Mouse (Mus musculus): ENCODE measurements at regions not wholly inside any gene's neighbourhood (a gene's known extent, or its start where the extent isn't known, plus 50 kb on each side); places are given as distances from the start of the nearest gene placed in this dataset.

- Histone ChIP-seq H3K9me3 (peaks cover 28% of the 10 kb centered on the region), H3K4me3 (replicated peaks) (no peak overlapping the region)
- TF ChIP-seq GATA1 (IDR thresholded peaks at IDR 0.05; ENCODE audit: borderline replicate concordance, low read length) (no peak), FLI1 (IDR thresholded peaks at IDR 0.05; ENCODE audit: low read length) (no peak)
These were observed 57.0 kb downstream of the Nxnl2 start for GRCm38 (mm10) chr13:51227836-51228235.

DNA sequence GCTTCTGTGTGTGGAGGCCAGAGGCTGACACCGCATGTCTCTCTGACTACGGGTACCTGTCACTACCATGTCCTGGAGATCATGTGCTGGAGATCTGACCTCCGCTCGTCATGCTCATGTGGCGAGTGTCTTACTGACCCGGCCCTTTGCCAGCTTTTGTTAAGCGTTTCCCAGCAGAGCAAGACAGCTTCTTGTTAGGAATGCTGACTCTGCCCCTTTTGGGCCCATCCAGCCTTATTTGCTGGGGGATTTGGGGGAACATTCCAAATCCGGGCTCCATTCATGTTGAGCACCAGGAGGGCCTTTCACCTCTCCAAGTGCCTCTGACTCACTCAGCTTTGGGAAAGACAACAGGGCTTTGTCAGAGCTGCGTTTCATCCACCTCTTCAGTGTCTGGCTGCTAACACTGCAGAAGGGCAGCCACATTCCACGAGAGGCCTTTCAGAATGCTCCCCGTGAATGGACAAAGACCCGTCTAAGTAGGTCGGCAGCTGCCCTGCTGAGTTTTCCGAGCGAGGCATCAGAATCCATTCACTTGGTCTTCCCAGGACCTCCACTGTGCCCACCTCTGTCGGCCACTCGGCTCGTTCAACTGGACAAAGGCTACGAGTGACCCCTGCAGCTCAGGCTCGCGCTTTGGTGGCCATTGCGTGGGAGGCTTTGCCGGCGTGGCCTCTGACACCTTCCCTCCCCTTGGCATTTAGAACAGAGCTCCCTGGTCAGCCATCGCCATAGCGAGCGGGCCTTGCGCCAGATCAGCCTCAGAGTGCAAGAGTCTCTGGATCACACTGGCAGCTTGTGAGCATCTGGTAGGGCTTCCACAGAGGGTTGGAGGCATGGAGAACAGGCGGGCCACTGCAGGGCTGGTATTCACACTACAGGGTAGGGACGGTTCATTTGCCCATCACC lies 58.3 kb downstream of the Nxnl2 start:
- Histone ChIP-seq H3K36me3 (replicated peaks; ENCODE audit: low read length) (no peaks in the 10 kb centered on the region), H3K4me1 (no peaks in the 10 kb centered on the region), H3K9me3 (peaks cover 21% of the 10 kb centered on the region), H3K27me3 (replicated peaks) (no peaks in the 10 kb centered on the region), H3K4me3 (replicated peaks) (no peak overlapping the region)
- TF ChIP-seq FLI1 (IDR thresholded peaks at IDR 0.05; ENCODE audit: low read length) = no peak
- no peak for TF ChIP-seq GATA1 (IDR thresholded peaks at IDR 0.05; ENCODE audit: borderline replicate concordance, low read length)

More at GRCm38 (mm10) chr13:51227836-51228235, 57.0 kb downstream of the Nxnl2 start:
- Histone ChIP-seq H3K4me1 (no peaks in the 10 kb centered on the region), H3K27me3 (replicated peaks) (no peaks in the 10 kb centered on the region), H3K36me3 (replicated peaks; ENCODE audit: low read length) (no peaks in the 10 kb centered on the region)

- no peaks in the 10 kb centered on the region for H3K4me1 ChIP-seq
- H3K27me3 ChIP-seq (replicated peaks) = no peaks in the 10 kb centered on the region
- peaks cover 14% of the 10 kb centered on the region for H3K9me3 ChIP-seq
- TF ChIP-seq FLI1 (IDR thresholded peaks at IDR 0.05; ENCODE audit: low read length) (no peak), GATA1 (IDR thresholded peaks at IDR 0.05; ENCODE audit: borderline replicate concordance, low read length) (no peak)
- no peaks in the 10 kb centered on the region for H3K36me3 ChIP-seq (replicated peaks; ENCODE audit: low read length)
- no peak overlapping the region for H3K4me3 ChIP-seq (replicated peaks)
These were observed 59.0 kb downstream of the Nxnl2 start for GRCm38 (mm10) chr13:51229862-51230261.

GRCm38 (mm10) chr13:51231586-51231985 lies 60.8 kb downstream of the Nxnl2 start:
- Histone ChIP-seq H3K27me3 (replicated peaks) (no peaks in the 10 kb centered on the region), H3K4me1 (no peaks in the 10 kb centered on the region), H3K4me3 (replicated peaks) (no peak overlapping the region), H3K36me3 (replicated peaks; ENCODE audit: low read length) (no peaks in the 10 kb centered on the region), H3K9me3 (peaks cover 7% of the 10 kb centered on the region; the same call in 1 of the 2 replicates)
- TF ChIP-seq GATA1 (IDR thresholded peaks at IDR 0.05; ENCODE audit: borderline replicate concordance, low read length) (no peak), FLI1 (IDR thresholded peaks at IDR 0.05; ENCODE audit: low read length) (no peak)

- H3K36me3 ChIP-seq (replicated peaks; ENCODE audit: low read length) = no peaks in the 10 kb centered on the region
- no peaks in the 10 kb centered on the region for H3K4me1 ChIP-seq
- peaks cover 33% of the 10 kb centered on the region for H3K9me3 ChIP-seq
- TF ChIP-seq GATA1 (IDR thresholded peaks at IDR 0.05; ENCODE audit: borderline replicate concordance, low read length) = no peak
- no peak overlapping the region for H3K4me3 ChIP-seq (replicated peaks)
- H3K27me3 ChIP-seq (replicated peaks) = no peaks in the 10 kb centered on the region
These were observed 76.6 kb downstream of the Nxnl2 start for GRCm38 (mm10) chr13:51247378-51247777.

- H3K4me3 ChIP-seq (replicated peaks) = no peak overlapping the region
- H3K9me3 ChIP-seq = peaks cover 42% of the 10 kb centered on the region
- TF ChIP-seq GATA1 (IDR thresholded peaks at IDR 0.05; ENCODE audit: borderline replicate concordance, low read length) = no peak
- TF ChIP-seq FLI1 (IDR thresholded peaks at IDR 0.05; ENCODE audit: low read length) = no peak
- no peaks in the 10 kb centered on the region for H3K4me1 ChIP-seq
- no peaks in the 10 kb centered on the region for H3K27me3 ChIP-seq (replicated peaks)
- H3K36me3 ChIP-seq (replicated peaks; ENCODE audit: low read length) = no peaks in the 10 kb centered on the region
These were observed 82.5 kb downstream of the Nxnl2 start for GRCm38 (mm10) chr13:51253371-51253770.

- TF ChIP-seq FLI1 (IDR thresholded peaks at IDR 0.05; ENCODE audit: low read length) (no peak), GATA1 (IDR thresholded peaks at IDR 0.05; ENCODE audit: borderline replicate concordance, low read length) (no peak)
- peaks cover 34% of the 10 kb centered on the region for H3K9me3 ChIP-seq
These were observed 84.9 kb downstream of the Nxnl2 start for GRCm38 (mm10) chr13:51255688-51256087.

DNA sequence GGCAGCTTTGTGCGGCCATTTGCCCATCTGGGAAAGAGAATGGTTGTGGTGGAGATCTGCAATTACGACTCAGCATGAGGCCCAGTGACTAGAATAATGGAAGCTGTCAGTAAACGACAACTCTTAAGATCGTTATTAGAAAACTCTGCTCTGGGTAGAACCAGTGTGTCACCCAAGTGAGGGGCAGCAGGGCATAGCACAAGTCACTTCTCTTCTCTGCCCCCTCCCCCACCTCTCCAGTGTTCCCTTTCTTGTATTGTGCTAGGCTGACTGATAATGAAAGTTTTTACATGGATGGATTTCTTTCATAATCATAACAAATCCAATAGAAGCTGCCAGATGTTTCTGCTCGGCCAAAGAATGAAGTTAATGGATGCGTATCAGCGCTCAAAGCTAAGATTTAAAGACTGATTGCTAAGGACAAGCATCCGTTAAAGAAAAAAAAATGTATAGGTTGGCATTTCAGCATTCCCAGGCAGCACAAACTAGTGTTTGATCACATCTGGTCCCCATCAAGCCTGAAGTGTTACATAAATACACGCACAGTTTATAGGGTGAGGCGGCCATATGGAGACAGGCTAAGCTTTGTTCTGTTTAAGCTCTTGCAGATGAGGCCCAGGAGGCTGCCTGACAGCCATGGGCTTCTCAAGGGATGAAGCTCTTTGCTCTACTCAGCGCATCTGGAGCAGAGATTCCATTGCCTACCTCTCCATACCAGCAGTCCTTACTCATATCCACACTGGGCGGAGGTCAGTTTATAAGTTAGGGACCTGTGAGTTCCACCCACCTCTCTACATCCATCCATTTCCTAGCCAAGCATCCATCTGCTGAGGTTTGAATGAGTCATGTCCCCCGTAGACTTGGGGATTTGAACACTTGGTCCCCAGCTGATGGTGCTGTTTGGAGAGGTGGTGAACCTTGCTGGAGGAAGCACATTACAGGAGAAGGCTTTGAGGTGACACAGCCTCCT lies 88.2 kb downstream of the Nxnl2 start:
- TF ChIP-seq GATA1 (IDR thresholded peaks at IDR 0.05; ENCODE audit: borderline replicate concordance, low read length) (no peak), FLI1 (IDR thresholded peaks at IDR 0.05; ENCODE audit: low read length) (no peak)
- no peak overlapping the region for H3K4me3 ChIP-seq (replicated peaks)
- no peaks in the 10 kb centered on the region for H3K27me3 ChIP-seq (replicated peaks)
- no peaks in the 10 kb centered on the region for H3K4me1 ChIP-seq
- peaks cover 31% of the 10 kb centered on the region for H3K9me3 ChIP-seq
- no peaks in the 10 kb centered on the region for H3K36me3 ChIP-seq (replicated peaks; ENCODE audit: low read length)

More at GRCm38 (mm10) chr13:51255688-51256087, 84.9 kb downstream of the Nxnl2 start:
- no peaks in the 10 kb centered on the region for H3K27me3 ChIP-seq (replicated peaks)
- no peaks in the 10 kb centered on the region for H3K4me1 ChIP-seq
- no peak overlapping the region for H3K4me3 ChIP-seq (replicated peaks)
- no peaks in the 10 kb centered on the region for H3K36me3 ChIP-seq (replicated peaks; ENCODE audit: low read length)

DNA sequence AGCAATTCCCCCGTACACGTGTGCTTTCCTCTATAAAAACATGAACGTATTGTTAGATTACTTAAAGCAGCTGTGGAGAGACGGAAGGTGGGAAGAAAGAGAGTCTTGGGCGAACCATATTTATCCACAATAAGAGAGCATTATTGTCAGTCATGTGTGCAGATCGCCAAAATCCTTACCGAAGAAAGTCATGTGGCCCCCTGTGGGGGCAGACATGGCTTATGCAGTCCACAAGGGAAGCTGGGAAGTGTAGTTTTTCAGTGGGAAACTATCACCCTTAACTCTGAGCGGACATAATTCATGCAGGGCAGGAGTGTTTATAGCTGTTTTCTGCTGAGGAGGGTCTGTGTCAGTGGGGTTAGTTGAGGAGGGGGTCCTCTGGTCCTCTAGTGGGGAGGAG lies 90.8 kb downstream of the Nxnl2 start:
- Histone ChIP-seq H3K4me1 (no peaks in the 10 kb centered on the region), H3K36me3 (replicated peaks; ENCODE audit: low read length) (no peaks in the 10 kb centered on the region), H3K9me3 (peaks cover 22% of the 10 kb centered on the region), H3K27me3 (replicated peaks) (no peaks in the 10 kb centered on the region), H3K4me3 (replicated peaks) (no peak overlapping the region)
- TF ChIP-seq FLI1 (IDR thresholded peaks at IDR 0.05; ENCODE audit: low read length) (no peak), GATA1 (IDR thresholded peaks at IDR 0.05; ENCODE audit: borderline replicate concordance, low read length) (no peak)

All from megakaryocyte, embryonic 14.5 days (primary cell).